Mouse (Mus musculus): ENCODE data around the gene Lrba.
A peak's percentile ranks its signal among the peaks of the same experiment; 100 is the strongest.

The Lrba gene

DNA sequence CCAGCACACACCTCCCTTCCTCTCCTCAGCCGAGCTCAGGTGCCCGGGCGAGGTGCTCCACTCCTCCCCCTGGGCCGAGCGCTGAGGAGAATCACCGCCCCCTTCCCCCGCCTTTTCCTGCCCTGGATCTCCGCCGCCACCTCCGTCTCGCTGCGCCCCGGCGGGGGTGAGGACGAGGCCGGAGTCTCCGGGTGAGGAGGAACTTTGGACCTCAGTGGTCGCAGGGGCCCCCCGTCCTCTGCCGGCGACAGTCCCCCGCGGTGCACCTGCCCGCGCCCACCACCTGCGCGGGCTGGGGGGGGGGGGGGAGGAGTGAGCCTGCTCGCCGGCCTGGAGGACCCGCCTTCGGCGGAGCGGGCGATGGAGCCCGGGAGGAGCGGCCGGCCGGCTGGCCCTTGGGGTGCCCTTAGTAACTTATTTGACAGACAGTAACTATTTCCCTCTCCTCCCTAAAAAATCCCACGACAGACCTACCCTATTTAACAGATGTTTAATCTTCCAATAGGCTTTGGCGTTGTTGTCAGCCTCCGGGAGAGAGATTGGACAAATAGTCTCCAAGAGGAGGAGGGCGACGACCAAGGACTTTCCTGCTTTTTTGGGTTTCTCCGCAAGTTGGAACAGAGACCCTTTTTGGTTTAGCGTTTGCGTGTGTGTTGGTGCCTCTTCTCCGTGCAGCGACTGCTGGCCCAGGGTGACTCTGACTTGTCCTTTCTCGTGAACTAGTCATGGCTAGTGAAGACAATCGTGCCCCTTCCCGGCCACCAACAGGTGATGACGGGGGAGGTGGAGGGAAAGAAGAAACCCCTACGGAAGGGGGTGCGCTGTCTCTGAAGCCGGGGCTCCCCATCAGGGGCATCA, at the start of gene Lrba:
Lrba (plus strand) TSS at position 117 of the 858 bp plus-strand sequence.
- peak; percentile 90 to 93 for DNase-seq

DNA sequence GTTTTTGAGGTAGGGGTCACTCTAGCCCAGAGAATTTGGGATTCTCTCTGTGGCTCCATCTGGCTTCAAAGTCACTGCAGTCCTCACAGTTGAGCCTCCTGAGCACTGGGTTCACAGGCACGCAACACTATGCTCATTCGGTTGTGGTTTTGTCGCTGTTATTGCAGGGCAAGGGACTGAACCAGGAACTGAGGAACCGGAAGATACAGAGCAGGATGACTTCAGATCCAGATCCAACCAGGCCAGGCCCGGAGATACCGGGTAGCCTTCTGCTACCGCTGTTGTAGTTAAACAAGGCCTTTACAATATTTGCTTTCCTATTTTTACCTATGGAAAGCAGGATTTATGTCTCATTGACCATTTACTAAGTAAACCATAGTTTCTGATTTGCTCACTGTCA, 44.8 kb upstream of the Lrba start:
- DNase-seq, result no peak

DNA sequence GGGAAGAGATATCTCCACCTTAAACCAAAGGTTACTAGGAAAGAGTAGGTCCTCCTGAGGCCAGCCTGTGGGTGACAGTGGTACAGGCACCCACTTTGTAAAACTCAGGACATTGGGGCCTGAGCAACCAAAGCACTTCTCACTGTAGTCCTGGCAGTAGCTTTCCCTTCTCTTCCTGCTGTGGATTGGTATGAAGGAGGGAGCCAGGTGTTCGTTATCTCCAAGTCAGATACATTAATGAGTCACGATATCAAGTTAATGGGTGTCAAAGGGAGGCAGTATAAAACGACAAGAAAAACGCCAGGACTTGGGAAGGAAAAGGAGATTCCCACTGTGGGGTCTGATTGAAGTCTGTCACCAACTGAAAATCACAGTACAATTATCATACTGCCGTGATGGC, 43.4 kb upstream of the Lrba start:
- no peak for DNase-seq

DNA sequence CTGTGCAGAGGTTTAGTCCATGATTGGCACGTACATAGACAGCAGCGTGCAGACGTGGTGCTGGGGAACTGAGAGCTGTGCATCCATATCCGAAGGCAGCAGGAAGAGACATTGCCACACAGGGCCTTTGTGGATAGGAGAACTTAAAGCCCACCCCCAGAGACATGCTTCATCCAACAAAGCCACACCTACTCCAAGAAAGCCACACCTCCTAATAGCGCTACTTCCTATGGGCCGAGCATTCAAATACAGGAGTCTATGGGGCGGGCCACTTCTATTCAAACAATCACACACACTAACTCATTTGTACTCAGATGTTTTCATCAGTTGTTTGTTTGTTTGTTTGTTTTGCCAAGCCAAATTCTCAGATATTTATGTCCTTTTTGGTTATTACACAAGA, 39.9 kb upstream of the Lrba start:
- no peak for DNase-seq

DNA sequence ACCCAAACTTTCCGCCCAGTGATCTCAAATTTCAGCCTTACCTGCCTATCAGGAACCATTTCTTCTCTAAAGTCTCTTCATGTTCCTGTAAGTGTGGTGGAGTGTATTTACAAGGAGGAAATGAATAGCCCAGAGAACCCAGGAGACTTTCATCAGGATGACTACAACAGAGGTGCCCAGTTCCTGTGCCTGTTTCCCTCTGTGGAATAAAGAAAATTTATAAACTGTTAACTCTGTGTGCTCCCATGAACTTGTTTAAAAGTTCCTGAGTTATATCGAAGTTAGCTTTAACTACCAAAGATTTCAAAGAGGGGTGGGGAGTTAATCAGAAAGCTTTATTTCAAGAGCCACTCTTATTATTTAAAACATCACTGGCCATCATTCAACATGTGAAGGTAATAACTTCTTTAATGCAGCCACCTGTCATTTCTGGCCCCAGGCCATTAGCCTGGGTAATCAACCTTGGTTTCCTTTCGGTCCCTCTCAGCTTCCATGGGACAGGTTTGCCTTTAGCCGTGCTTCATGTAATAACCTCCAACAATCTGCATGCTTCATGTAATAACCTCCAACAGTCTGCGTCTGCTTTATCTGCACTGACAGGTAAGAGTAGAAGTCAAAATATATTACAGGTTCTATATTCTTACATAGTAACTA, 36.6 kb upstream of the Lrba start:
- DNase-seq, result no peak

DNA sequence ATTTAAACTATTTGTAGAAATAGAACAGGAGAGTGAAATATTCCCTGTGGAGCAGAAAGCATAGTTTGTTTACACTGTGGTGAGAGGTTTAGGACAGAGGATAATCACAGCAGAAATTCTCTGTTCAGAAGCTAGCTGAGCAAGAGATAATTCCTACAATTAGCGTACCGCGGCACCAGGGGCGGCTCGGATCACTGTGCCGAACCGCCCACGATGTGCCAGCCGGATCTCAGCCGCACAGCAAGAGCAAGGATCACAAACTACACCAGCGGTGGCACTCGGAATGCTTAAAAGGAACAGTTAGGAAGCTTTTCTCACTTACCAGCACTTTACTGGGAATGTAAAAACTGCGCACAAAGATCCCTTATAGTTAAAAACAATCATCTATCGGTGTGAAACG, 28.5 kb upstream of the Lrba start:
- peak in 1 of 2 experiments; percentile 19 for DNase-seq

DNA sequence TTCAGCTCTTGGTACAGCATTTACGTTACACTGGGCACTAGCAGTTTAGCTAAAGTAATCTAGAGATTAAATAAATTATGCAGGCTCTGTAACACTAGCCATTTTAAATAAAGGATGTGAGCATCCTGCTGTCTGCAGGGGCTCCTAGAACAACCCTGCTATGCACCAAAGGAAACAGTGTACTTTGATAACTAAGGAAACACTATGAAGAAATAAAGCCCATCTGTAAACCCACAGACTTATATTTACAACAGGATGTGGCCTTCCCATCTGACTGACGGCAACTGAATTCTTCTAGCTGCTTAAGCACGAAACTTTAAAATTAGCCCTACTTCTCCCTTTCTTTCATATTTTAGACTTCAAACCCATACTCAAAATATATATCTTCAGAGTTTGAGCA, 28.0 kb upstream of the Lrba start:
- no peak for DNase-seq

DNA sequence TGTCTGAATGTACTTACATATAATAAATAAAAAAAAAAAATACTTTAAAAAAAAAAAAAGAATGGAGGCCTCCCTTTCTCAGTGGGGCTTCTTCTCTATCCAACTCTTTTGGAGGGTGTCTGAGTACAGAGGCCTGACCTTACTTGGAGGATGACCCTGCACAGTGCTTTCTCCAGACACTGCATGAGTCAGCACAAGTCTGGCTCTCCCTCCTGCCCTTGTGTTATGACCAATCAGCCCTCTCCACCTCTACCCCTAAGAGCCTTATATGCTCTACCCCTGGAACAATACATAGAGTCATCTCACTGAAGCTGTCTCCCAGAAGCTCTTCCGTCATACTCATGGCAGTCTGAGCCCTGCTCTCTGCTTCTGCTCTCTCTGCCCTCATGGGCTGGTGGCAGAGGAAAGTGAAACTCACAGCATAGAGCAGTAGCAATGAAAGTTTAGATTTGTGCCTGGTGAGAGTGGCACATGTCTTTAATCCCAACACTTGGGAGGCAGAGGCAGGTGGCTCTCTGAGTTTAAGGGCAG, 22.8 kb upstream of the Lrba start:
- DNase-seq, result no peak

DNA sequence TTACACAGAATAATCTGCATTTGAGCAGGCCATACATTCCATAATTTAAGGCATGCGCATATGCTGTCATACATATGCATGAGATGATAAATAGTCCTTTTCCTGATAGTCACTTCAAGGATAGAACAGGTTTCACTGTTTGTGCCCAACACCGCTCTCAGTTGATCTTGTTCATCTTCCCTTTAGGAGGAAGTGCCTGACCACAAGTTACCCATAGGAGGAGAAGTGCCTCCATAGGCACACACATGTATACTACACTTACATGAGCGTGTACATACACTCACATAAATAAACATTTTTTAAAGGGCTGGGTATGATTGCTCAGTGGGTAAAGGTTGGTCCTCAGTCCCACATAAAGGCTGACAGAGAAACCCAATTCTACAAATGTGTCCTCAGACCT, 22.0 kb upstream of the Lrba start:
- no peak for DNase-seq

DNA sequence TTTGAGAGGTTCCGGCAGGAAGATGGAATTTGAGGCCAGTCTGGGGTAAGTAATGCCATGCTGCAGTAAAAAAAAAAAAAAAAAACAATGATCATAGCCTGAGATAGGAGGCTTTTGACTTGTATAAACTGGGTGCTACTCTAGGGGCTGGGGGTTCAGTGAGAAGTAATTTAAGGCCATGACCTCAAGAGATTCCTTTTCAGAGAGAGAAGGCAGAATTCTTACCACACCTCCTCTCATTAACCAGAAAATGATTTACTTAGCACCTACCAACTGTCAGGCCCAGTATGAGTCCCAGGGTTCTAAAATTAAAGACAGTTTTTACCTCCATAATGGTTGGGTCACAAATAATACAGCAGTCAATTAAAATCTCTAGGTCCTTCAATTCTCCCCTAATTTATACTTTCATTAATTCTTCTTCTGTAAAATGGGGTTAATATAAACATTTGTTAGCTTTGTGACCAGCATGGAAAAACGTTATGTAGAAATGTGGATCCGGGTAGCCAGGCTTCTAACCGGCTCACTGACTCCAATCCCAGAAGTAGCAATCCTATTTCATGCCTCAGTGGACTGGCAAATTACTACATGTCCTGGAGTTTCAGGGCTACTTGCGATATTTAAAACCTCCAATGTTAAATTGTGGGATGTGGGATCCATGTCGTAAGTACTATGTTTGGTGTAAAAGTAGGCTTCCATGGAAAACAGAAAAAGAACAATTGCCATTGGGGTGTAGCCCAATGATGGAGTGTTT, 19.7 kb upstream of the Lrba start:
- DNase-seq, result no peak

DNA sequence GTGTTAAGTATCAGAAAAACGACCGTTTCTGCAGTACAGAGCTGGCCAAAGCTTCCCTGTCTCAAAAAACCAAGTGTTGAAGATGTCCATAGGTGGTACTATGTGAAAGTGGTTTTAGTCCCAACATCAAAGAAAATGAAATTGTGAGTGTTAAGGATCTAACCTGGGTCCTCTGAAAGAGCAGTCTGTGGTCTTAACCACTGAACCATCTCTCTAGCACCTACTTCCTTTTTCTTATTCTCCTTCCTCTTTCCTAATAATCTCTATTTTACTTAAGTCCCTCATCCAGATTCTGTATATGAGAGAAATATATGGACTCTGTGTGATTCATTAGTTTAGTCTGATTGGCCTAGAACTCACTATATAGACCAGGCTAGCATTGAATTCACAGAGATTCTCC, 17.9 kb upstream of the Lrba start:
- DNase-seq, result no peak

DNA sequence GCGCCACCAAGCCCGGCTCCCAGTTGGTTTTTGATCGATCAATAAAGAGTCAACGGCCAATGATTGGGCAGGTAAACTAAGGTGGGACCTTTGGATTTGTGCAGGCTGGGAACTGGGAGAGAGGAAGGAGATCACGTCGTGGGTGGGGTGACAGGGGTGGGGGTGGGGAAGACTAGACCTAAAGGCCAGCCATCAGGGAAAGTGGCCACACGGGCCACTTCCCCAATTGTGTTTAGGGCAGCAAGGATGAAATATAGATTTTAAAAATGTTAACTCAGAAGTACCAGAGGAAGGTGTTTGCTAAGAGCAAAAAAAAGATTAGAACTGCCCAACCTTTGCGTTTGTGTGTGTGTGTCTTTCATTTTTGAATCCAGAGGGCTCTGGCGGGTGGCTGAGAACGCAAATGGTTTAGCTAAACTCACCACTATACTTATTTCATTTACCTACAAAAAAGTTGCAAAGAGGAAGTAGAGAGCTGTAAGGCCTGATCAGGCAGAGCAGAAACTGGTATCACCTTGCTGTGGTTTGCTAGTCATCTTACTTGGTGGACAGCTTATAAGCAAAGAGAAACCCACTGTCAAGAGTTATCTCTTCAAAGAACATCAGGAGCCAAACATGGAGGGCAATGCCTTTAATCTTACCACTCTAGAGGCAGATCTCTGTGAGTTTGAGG, 14.1 kb upstream of the Lrba start:
- no peak for DNase-seq

DNA sequence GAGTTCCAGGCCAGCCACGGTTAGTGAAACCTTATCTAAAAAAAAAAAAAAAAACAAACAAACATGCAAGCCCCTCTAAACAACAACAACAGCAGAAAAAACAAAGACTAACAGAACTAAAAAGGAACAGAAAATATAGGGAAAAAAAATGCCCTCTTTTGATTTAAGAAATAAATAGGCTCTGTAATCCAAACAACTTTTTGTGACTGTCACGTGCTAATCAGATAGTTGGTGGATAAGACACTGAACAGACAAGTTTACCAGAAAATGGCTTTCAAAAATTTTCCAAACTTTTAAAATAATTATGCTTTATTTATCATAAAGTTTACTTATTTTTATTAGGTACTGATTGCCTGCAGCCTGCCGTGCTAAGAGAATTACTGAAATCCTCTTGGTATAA, 13.5 kb upstream of the Lrba start:
- DNase-seq, result no peak

DNA sequence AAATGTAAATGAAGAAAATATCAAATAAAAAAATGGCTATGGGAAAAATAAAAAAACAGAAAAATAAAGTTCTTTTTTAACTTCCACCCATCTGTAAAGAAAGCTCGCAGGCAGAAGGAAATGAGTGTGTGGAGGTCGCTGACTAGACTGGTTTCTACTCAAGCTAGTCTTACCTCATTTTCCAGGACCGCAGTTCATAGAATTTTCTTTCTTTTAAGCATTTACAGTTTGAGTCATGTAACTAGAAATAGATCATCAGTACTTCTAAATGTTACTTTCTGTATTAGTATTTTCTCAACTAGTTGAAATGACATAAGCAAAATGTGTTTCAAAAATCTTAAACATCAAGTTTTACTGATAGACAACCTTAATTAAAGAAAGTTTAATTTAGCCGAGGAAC, 10.2 kb upstream of the Lrba start:
- no peak for DNase-seq

DNA sequence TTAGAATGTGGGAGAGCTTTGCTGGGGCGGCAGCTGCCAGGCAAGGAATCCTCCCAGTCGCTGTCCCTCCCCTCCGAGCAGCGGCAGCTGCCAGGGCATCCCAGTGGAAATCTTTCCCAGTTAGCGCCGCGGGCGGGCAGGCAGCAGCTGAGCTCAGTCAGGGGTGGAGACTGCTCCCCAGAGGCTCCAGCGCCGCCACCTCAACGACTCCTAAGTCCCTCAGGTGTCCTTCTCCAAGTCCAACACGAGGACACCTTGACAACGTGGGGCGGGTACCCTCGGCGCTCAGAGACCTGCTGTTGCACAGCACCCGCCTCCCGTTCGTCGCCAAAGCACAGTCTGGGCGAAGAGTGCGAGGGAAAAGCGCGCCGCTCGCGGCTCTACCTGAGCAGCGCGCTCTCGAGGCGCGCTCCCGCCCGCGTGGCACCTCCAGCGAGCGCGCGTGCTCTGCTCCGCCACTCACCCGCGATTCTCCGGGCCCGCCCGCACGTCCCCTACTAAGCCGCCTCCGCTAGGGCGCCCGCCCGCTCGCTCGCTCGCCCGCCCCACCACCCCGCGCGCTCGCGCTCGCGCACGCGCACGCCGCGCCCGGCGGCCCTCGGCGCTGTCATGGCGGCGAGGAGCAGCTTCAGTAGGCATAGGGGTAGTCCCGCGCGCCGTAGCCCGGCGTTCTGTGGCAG, 706 bp upstream of the Lrba start:
- DNase-seq, result peak; percentile 89 to 94

DNA sequence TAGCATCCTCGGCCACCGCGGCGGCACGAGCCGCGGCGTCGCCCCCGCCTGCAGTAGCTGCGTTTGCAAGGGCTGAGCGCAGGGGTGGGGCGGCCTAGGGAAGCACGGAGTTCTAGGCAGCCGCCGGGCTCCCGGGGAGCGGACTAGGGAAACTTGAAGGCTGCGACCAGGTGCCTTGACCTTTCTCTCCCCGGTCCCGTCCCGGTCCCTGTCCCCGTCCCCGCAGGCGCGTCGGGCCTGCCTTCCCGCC, 241 bp upstream of the Lrba start:
- DNase-seq, result no peak

DNA sequence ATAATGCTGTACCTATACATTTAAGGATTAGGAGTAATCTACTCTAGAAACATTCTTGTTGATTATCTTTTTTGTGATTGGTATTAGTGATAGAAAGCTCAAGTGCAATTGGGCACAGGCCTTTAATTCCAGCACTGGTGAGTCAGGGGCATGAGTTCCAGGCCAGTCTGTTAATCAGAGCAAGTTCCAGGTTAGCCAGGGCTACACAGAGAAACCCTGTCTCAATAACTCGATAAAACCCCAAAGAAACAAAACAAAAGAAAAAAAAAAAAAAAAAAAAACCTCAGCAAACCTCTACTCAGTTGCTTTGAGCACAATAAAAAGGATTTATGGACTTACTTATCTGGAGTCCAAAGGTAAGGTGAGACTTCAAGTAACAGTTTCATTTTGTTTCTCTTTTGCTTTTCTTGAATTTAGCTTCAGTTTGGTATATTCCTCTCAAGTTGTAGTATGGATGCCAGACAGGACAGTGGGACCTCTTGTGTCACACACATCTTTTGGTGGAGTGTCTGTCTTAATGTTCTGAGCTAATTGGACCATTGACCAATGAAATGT, 7.1 kb downstream of the Lrba start:
- no peak for DNase-seq

DNA sequence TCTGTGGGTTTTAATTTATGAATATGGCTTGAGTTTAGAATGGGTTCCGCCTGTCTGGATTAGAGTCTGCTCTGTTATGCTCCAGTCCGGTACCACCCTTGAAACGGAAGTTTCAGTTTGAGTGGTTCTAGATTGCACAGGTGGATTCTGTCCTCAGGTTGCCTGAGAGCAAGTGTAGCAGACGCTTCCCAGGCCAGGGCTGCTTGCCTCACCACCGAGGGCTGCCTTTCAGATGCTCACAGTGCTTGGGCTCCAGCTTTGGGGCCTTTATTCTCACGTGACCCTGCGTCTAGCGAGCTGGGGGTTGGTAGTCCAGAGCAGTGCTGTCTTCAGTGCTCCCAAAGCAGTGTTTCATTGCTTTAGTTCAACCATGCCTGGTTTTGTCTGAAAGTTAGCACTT, 22.7 kb downstream of the Lrba start:
- no peak for DNase-seq

DNA sequence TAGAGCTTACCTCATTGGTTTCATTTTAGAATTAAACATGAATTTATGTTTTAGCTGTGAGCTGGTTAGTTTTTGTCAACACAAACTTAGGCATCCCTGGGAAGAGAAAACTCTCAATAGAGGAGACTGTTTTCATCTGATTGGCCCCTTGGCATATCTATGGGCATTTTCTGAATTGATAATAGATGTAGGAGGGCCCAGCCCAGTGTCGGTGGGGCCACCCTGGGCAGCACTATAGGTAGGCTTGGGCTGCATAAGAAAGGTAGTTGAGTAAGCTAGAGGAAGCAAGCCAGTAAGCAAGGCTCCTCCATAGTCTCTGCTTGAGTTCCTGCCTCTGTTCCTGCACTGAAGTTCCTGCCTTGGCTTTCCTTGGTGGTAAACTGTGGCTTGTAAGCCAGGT, 26.7 kb downstream of the Lrba start:
- DNase-seq, result no peak

DNA sequence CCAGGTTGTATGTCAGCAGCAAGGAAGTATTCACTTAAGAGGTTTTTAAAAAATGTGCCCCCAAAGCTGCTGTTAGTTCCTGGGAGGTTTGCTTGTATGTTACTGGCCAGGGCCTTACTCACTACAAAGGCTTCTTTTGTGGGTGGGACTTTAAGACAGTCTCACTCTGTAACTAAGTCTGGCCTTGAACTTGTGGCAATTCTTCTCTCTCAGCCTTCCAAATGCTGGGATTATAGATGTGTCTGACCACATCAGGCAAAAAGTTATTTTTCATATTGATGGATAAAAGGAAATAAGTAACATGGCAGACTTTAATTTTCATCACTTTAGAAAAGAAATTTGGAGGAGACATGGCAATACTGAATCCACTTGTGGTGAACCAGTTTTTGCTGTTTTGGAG, 28.1 kb downstream of the Lrba start:
- DNase-seq, result no peak

DNA sequence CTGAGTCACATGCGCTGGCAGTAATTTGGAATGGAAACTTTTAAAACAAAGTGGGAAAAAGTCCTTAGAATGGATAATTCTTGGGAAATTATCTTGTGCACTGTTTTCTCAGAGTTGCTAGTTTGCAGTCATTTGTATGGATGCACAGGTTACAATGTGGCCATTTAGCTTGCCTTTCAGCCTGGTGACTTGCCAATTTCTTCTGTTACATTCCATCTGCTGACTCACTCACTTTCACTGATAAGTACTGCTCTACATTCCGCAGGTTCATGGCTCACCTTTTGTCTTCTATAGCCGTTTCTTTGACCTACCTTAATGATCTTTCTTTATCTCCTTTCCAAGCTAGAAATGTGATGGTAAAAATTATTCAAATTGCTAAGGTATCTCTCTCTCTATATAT, 28.6 kb downstream of the Lrba start:
- DNase-seq, result peak; percentile 15 to 35

DNA sequence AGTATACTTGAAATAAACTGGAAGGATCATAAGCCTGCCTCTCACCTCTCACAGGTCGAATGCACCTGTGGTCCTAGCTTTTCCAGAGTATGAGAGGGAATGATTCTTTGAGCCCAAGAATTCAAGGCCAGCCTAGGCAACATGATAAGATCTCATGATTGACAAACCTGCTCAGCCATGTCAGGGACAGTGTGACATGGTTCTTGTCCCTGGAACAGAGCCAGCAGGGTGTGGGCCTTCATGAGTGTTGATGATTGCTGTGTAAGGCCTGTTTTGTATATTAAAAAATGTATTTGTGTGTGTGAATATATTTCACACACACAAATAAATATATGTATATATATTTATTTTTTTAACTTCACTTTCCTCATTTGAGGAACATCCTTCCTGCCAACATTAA, 29.3 kb downstream of the Lrba start:
- peak in 1 of 2 experiments; percentile 12 for DNase-seq
